Mouse (Mus musculus) forebrain, embryonic 13.5 days (tissue): Measurements from ENCODE around the gene Otol1. TPM values are rescaled to one million over a fixed set of nuclear protein-coding genes. Genes with fewer than 3 reads are reported as not detected.

ENCODE experiments used
- polyA plus RNA-seq: library from polyadenylated mRNA; unstranded; fragments of >200 nt; fragmentation: Nextera tagmentation; extraction: Ambion mirVana; gene quantifications from 2 replicates; pipeline ENCODE4 v1.2.1, GENCODE M21; 2015

The Otol1 gene
- polyA plus RNA-seq, 1 experiment from 2014 or later = not detected

Other genes starting within 250 kb of the Otol1 start
- not detected in 2 replicates for gene Sptssb, start 147.7 kb upstream of the Otol1 start, polyA plus RNA-seq